Mouse (Mus musculus): ENCODE data around the gene Gkn1.
A peak's percentile ranks its signal among the peaks of the same experiment; 100 is the strongest.

Gene Gkn1

GRCm38 (mm10) chr6:87350829-87351228, at the start of gene Gkn1:
Gene Gkn1 (minus strand): TSS chr6:87350942.
- DNase-seq, result no peak

GRCm38 (mm10) chr6:87399886-87400566, 49.3 kb upstream of the Gkn1 start:
- no peak for DNase-seq

GRCm38 (mm10) chr6:87399137-87399536, 48.4 kb upstream of the Gkn1 start:
- DNase-seq, result peak; percentile 90

- DNase-seq, result no peak
Measured at GRCm38 (mm10) chr6:87394783-87395182, 44.0 kb upstream of the Gkn1 start.

- no peak for DNase-seq
Measured at GRCm38 (mm10) chr6:87393466-87394205, 42.9 kb upstream of the Gkn1 start.

GRCm38 (mm10) chr6:87389455-87389989, 38.8 kb upstream of the Gkn1 start:
- no peak for DNase-seq

- DNase-seq, result no peak
Measured at GRCm38 (mm10) chr6:87388877-87389276, 38.1 kb upstream of the Gkn1 start, which contains the start of gene Gkn3. Gene Gkn3 (minus strand): TSS chr6:87388935.

GRCm38 (mm10) chr6:87386681-87387080, 35.9 kb upstream of the Gkn1 start:
- no peak for DNase-seq

- DNase-seq, result peak; percentile 77
Measured at GRCm38 (mm10) chr6:87386203-87386602, 35.5 kb upstream of the Gkn1 start.

- DNase-seq, result no peak
Measured at GRCm38 (mm10) chr6:87384761-87385160, 34.0 kb upstream of the Gkn1 start.

GRCm38 (mm10) chr6:87383926-87384691, 33.4 kb upstream of the Gkn1 start:
- peak; percentile 28 for DNase-seq

GRCm38 (mm10) chr6:87373057-87373456, 22.3 kb upstream of the Gkn1 start, which contains the start of gene Gkn2:
Gene Gkn2 (plus strand): TSS chr6:87373357.
- DNase-seq, result no peak

GRCm38 (mm10) chr6:87369223-87369622, 18.5 kb upstream of the Gkn1 start:
- DNase-seq, result no peak

- no peak for DNase-seq
Measured at GRCm38 (mm10) chr6:87354441-87354840, 3.7 kb upstream of the Gkn1 start.

- DNase-seq, result no peak
Measured at GRCm38 (mm10) chr6:87335935-87336295, 14.8 kb downstream of the Gkn1 start.

GRCm38 (mm10) chr6:87335091-87335934, 15.4 kb downstream of the Gkn1 start, which contains the start of gene Antxr1:
Gene Antxr1 (minus strand): TSS chr6:87335821.
- DNase-seq, result peak; percentile 70

GRCm38 (mm10) chr6:87334361-87335090, 16.2 kb downstream of the Gkn1 start:
- DNase-seq, result peak; percentile 52

- DNase-seq, result no peak
Measured at GRCm38 (mm10) chr6:87332380-87332779, 18.4 kb downstream of the Gkn1 start.

- DNase-seq, result peak; percentile 12
Measured at GRCm38 (mm10) chr6:87328265-87329173, 22.2 kb downstream of the Gkn1 start.

GRCm38 (mm10) chr6:87326932-87327331, 23.8 kb downstream of the Gkn1 start:
- no peak for DNase-seq
